Mouse (Mus musculus) liver, adult 2 months (tissue): ENCODE measurements around the gene Creg1.

Source experiments
- CTCF ChIP-seq: fragments of 200-500 bp; IDR thresholded peaks from 2 replicates; pipeline ENCODE4 v1.5.1; 2011; ENCODE audit warnings: low read depth, low read length, control low read depth
- POLR2A ChIP-seq: fragments of 200-500 bp; IDR thresholded peaks from 2 replicates; pipeline ENCODE4 v1.6.1; 2011; ENCODE audit warnings: low read length, control low read depth; ENCODE audit not compliant: insufficient read depth; ENCODE audit errors: extremely low read depth

DNA sequence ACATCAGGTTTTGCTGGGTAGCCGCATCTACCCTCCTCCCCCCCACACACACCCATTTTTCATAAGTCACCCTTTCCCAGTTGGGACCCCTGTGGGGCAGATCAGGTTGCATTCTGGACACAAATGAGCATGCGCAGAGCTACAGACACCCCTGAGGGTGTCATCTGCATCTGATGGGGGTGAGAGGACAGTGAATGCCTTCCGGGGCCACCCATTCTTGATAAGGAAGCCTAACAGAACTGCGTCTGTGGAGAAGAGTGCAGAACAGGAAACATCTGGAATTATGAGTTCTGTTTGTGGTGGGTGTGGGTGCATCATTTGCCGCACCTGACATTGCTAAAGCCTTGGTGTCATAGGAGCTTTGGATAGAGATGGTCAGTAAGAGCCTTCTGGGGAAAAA, 47.6 kb downstream of the Creg1 start:
- TF ChIP-seq CTCF (no peak), POLR2A (no peak)
